Mouse (Mus musculus) liver, adult 2 months (tissue): ENCODE data around the gene Ptprz1.

Experiments
- CTCF ChIP-seq: fragments of 200-500 bp; IDR thresholded peaks from 2 replicates; pipeline ENCODE4 v1.5.1; 2011; ENCODE audit warnings: low read depth, low read length, control low read depth
- POLR2A ChIP-seq: fragments of 200-500 bp; IDR thresholded peaks from 2 replicates; pipeline ENCODE4 v1.6.1; 2011; ENCODE audit warnings: low read length, control low read depth; ENCODE audit not compliant: insufficient read depth; ENCODE audit errors: extremely low read depth

DNA sequence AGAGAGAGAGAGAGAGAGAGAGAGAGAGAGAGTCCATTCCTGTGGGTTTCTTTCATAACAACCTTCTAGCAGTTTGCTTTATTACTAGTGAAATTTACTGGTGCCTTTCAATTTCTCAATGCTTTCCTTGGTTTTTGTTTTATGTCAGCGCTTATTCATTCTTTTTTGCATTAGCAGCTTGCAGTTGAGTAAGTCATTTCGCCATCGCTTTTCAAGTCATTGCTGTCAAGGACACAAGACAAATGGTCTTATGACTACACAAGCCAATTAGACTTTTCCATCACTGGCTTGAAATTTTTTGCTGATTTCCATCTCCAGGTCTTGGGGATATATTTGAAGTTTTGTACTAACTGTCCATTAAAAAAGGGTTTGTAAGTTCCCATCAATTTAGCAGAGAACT is 68.9 kb downstream of the Ptprz1 start:
- TF ChIP-seq CTCF (no peak), POLR2A (no peak)
